Mouse (Mus musculus) embryonic fibroblast, embryonic 13.5 days (primary cell): ENCODE results near the gene Ndufaf2.

Source experiments
- CTCF ChIP-seq: IDR thresholded peaks from 2 replicates; pipeline ENCODE4 v1.5.1; 2011; ENCODE audit warnings: mild to moderate bottlenecking, control low read depth, low read length, moderate library complexity, borderline replicate concordance; ENCODE audit not compliant: insufficient read depth
- POLR2A ChIP-seq: IDR thresholded peaks from 2 replicates; pipeline ENCODE4 v1.6.1; 2011; ENCODE audit warnings: low read depth, mild to moderate bottlenecking, control low read depth, low read length, moderate library complexity

- TF ChIP-seq CTCF (no peak), POLR2A (no peak)
Measured at GRCm38 (mm10) chr13:107972451-107972850, 186.0 kb downstream of the Ndufaf2 start.
